Mouse (Mus musculus): ENCODE results near the gene Amy1.

GRCm38 (mm10) chr3:113634220-113634619 is 27.7 kb upstream of the Amy1 start:
- no peak for TF ChIP-seq CTCF (IDR thresholded peaks at IDR 0.05; ENCODE audit: control insufficient read depth, insufficient read depth, low read length)
- TF ChIP-seq POLR2A (IDR thresholded peaks at IDR 0.05; ENCODE audit: borderline replicate concordance, control insufficient read depth, low read depth, low read length), result no peak
